Mouse (Mus musculus) limb, embryonic 15.5 days (tissue): ENCODE measurements at regions not wholly inside any gene's neighbourhood (a gene's known extent, or its start where the extent isn't known, plus 50 kb on each side); places are given as distances from the start of the nearest gene placed in this dataset.
A peak's percentile ranks its signal among the peaks of the same experiment; 100 is the strongest.

ENCODE experiments used
- ATAC-seq: fragments of 200-750 bp; cut with Nextera tagmentation; 2 replicates; pipeline ENCODE4 v1.8.0; 2017; ENCODE audit warnings: low read depth, moderate TSS enrichment; ENCODE audit not compliant: insufficient number of reproducible peaks, low FRiP score, low TSS enrichment
- H3K27ac ChIP-seq: fragments of 300-500 bp; sonication (generic); 2 replicates; pipeline ENCODE4 v1.5.1; 2015; ENCODE audit warnings: moderate library complexity, mild to moderate bottlenecking, inconsistent platforms
- H3K27me3 ChIP-seq: fragments of 300-500 bp; sonication (generic); 2 replicates; pipeline ENCODE4 v1.6.1; 2015; ENCODE audit warnings: inconsistent platforms
- H3K36me3 ChIP-seq: fragments of 300-500 bp; sonication (generic); 2 replicates; pipeline ENCODE4 v1.6.1; 2015; ENCODE audit warnings: inconsistent platforms
- H3K4me1 ChIP-seq: fragments of 300-500 bp; sonication (generic); 2 replicates; pipeline ENCODE4 v1.6.1; 2015; ENCODE audit warnings: inconsistent platforms
- H3K4me2 ChIP-seq: fragments of 300-500 bp; sonication (generic); 2 replicates; pipeline ENCODE4 v1.6.1; 2015; ENCODE audit warnings: mild to moderate bottlenecking, inconsistent platforms
- H3K4me3 ChIP-seq: fragments of 300-500 bp; sonication (generic); 2 replicates; pipeline ENCODE4 v1.5.1; 2015; ENCODE audit warnings: mild to moderate bottlenecking, inconsistent platforms
- H3K9ac ChIP-seq: fragments of 300-500 bp; sonication (generic); 2 replicates; pipeline ENCODE4 v1.6.1; 2015; ENCODE audit warnings: inconsistent platforms
- H3K9me3 ChIP-seq: fragments of 300-500 bp; sonication (generic); 2 replicates; pipeline ENCODE4 v1.6.1; 2016; ENCODE audit warnings: inconsistent platforms
- WGBS: fragments of 180-500 bp; shearing (Covaris S2); methylation state at CpG from one replicate; pipeline ENCODE4 v1.1.7; 2015; 5-methylcytosine and 5-hydroxymethylcytosine counted together

DNA sequence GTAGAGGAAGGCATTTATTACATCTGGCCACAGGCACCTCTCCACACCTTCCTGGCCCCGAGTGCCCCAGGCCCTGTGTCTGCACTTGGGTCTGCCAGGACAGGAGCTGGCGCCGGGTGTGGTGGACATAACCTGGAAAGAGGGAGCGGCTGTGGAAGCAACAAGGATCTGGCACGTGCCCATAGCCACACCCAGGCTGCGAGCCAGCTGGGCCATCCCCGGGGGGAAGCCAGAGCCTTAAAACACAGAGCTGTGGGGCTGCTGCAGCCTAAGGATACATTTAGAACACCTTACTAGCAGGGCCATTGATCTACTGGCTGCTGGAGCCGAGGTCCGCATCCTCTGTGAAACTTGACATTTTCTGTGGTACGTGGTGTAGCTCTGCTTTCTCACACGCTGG, 217.0 kb downstream of the Cyp26b1 start:
- Histone ChIP-seq H3K36me3 (no peaks in the 10 kb centered on the region), H3K4me3 (no peak overlapping the region), H3K9ac (no peak overlapping the region), H3K4me2 (no peak overlapping the region), H3K27ac (no peak overlapping the region), H3K9me3 (no peaks in the 10 kb centered on the region), H3K4me1 (peaks cover 7% of the 10 kb centered on the region), H3K27me3 (no peaks in the 10 kb centered on the region)
- no peak for ATAC-seq
- WGBS: 53% methylated on average over 11 of the region's 11 CpGs

DNA sequence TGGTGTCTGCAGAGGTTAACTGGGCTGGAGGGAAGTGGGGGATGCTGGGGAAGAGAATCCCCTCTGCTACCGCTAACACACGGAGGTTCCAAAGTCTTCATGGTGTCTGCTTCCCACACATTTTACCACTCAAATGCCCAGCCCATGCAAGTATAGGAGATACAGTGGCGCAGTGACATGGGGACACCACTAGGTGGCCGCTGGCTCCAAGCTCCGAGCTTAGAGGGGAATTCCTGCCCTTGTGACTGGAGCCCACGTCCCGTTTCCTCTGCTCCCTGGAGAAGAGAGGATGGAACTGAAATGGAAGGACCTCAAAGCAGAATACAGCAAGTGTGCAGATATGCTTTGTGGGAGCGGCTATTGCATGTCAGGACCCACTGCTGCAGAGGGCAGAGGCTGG, 218.2 kb downstream of the Cyp26b1 start:
- ATAC-seq: no peak
- Histone ChIP-seq H3K4me1 (peaks cover 7% of the 10 kb centered on the region), H3K27me3 (no peaks in the 10 kb centered on the region), H3K9ac (no peak overlapping the region), H3K4me2 (no peak overlapping the region), H3K27ac (no peak overlapping the region), H3K9me3 (no peaks in the 10 kb centered on the region), H3K36me3 (no peaks in the 10 kb centered on the region), H3K4me3 (no peak overlapping the region)
- 13% methylated on average over 8 of the region's 8 CpGs for WGBS

- H3K27ac ChIP-seq: 0 out of 2 replicates have a peak overlapping the region, but pooled peaks have one; percentile 27
- H3K9me3 ChIP-seq: no peaks in the 10 kb centered on the region
- no peak overlapping the region for H3K4me3 ChIP-seq
- no peaks in the 10 kb centered on the region for H3K36me3 ChIP-seq
- peak; percentile 88 for ATAC-seq
- no peak overlapping the region for H3K9ac ChIP-seq
- WGBS: 34% methylated on average over 6 of the region's 6 CpGs
- H3K4me2 ChIP-seq: no peak overlapping the region
- H3K27me3 ChIP-seq: no peaks in the 10 kb centered on the region
- peaks cover 7% of the 10 kb centered on the region; the same call in 1 of the 2 replicates for H3K4me1 ChIP-seq
These were observed 227.3 kb downstream of the Cyp26b1 start for GRCm38 (mm10) chr6:84366365-84366764.

DNA sequence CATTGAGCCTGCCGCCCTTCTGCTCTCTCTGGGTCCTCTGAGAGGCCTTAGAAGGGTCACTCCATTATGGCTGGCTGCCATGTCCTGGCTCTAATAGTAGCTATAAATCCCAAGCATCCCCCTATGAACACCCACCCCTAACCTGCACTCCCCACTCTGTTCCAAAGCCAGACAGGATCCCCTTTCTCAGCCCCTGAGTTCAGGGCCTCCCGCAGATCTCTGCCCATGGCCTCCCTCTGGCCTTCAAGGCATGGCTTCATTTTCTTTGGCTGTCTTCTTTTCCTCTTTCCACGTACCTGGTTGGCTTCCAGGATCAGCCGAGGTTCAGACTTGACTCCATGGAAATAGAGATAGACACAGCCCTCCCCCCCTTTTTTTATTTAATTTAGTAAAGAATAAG, 227.8 kb downstream of the Cyp26b1 start:
- no peaks in the 10 kb centered on the region for H3K9me3 ChIP-seq
- 45% methylated on average over 4 of the region's 4 CpGs for WGBS
- peak; percentile 64; the same call in 1 of the 2 replicates for ATAC-seq

DNA sequence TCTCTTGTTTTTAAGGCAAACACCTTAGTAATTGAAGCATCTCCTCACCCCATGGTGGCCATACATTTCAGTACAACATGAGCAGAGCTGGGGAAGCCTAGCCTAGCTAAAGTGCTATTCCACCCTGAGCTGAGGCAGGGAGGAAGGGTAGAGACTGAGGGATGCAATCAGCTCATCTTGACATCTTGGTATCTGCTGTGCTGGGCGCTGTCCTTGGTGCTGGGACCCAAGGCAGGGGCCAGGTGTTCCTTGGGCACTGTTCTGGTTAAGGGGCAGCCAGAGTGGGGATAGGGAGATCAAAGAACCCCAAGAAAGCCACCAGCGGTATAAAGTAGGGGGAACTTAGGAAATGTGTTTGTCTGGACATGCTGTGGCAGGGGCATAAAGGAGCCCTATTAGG, 228.7 kb downstream of the Cyp26b1 start:
- Histone ChIP-seq H3K9me3 (no peaks in the 10 kb centered on the region), H3K9ac (no peak overlapping the region), H3K4me2 (no peak overlapping the region), H3K4me1 (peaks cover 7% of the 10 kb centered on the region; the same call in 1 of the 2 replicates), H3K27me3 (no peaks in the 10 kb centered on the region), H3K36me3 (no peaks in the 10 kb centered on the region), H3K4me3 (no peak overlapping the region), H3K27ac (no peak overlapping the region)
- 4% methylated on average over 2 of the region's 2 CpGs for WGBS
- ATAC-seq: no peak

More for the DNA sequence above, 227.8 kb downstream of the Cyp26b1 start:
- Histone ChIP-seq H3K27me3 (no peaks in the 10 kb centered on the region), H3K4me1 (peaks cover 7% of the 10 kb centered on the region; the same call in 1 of the 2 replicates), H3K4me2 (no peak overlapping the region), H3K4me3 (no peak overlapping the region), H3K9ac (no peak overlapping the region), H3K27ac (no peak overlapping the region), H3K36me3 (no peaks in the 10 kb centered on the region)

DNA sequence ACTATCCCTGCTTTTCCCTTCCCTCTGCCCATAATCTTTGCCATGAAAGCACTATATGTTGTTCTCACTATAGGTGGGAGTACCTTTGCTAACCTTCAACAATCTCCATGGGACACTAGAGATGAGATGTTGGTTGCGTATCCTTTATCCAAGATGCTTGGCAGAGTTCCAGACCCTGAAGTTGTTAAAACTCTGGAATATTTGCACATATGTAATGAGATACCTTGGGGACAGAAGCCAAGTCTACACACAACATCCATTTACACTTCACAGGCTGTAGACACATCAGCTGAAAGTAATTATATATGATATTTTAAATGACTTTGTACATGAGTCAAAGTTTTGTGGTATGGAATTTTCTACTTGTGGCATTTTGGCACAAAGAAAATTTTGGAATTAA, 231.4 kb downstream of the Cyp26b1 start:
- H3K4me1 ChIP-seq: peaks cover 23% of the 10 kb centered on the region
- no peaks in the 10 kb centered on the region for H3K36me3 ChIP-seq
- no peak for ATAC-seq
- H3K27me3 ChIP-seq: no peaks in the 10 kb centered on the region
- no peak overlapping the region for H3K9ac ChIP-seq
- WGBS: 58% methylated on average over 1 of the region's 1 CpGs
- H3K4me2 ChIP-seq: no peak overlapping the region
- H3K27ac ChIP-seq: no peak overlapping the region
- H3K4me3 ChIP-seq: no peak overlapping the region
- H3K9me3 ChIP-seq: no peaks in the 10 kb centered on the region

- H3K36me3 ChIP-seq: no peaks in the 10 kb centered on the region
- no peak overlapping the region for H3K4me2 ChIP-seq
- H3K27me3 ChIP-seq: no peaks in the 10 kb centered on the region
- H3K27ac ChIP-seq: peak overlapping the region; percentile 54
- H3K4me3 ChIP-seq: no peak overlapping the region
- ATAC-seq: no peak
- H3K4me1 ChIP-seq: peaks cover 18% of the 10 kb centered on the region
- H3K9ac ChIP-seq: no peak overlapping the region
- H3K9me3 ChIP-seq: no peaks in the 10 kb centered on the region
- WGBS: 50% methylated on average over 10 of the region's 10 CpGs
These were observed 235.8 kb downstream of the Cyp26b1 start for GRCm38 (mm10) chr6:84357911-84358310.

DNA sequence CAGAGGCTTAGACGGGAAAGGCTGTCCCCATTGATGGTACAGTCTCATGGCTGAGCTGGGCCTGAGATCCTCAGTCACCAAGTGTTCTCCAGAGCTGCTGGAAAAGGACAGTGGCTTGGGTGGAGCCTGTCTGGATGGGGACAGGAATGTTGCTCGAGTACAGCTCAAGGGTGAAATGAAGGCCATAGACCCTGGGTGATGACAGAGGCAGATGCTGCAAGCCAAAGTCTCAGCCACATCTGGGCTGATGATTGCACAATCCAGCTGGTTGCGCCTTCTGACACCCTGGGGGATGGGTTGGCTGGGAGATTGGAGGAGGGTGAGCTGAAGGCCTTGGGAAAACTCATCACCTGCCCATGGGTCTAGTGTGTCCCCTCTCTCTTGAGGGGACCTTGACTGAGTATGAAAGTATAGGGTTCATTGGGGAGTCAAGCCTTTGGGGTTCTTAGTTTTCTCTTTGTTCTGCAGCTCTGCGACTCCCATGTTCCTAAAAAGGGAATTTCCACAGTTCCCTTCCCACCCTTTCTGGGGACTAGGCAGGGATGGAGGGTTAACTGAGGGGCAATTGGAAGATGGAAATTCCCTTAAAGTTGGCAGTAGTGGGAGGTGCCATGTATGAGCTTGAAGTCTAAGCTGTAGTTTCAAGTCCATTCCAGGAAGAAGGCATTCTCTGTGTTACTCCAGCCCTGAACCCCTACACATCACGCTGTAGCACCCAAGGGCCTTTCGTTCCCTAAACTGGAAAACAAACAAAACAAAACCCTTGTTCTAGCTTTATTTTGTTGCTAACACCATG, 240.1 kb downstream of the Cyp26b1 start:
- Histone ChIP-seq H3K36me3 (no peaks in the 10 kb centered on the region), H3K9me3 (no peaks in the 10 kb centered on the region), H3K27ac (no peak overlapping the region), H3K9ac (no peak overlapping the region), H3K4me2 (no peak overlapping the region), H3K4me3 (no peak overlapping the region), H3K27me3 (0 out of 2 replicates have a peak, but pooled peaks cover 5% of the 10 kb centered on the region), H3K4me1 (peaks cover 19% of the 10 kb centered on the region)
- 83% methylated on average over 6 of the region's 6 CpGs for WGBS
- no peak for ATAC-seq

- Histone ChIP-seq H3K4me1 (0 out of 2 replicates have a peak, but pooled peaks cover 15% of the 10 kb centered on the region), H3K4me2 (no peak overlapping the region), H3K36me3 (no peaks in the 10 kb centered on the region), H3K9ac (no peak overlapping the region), H3K4me3 (no peak overlapping the region), H3K27me3 (0 out of 2 replicates have a peak, but pooled peaks cover 1% of the 10 kb centered on the region), H3K9me3 (no peaks in the 10 kb centered on the region), H3K27ac (no peak overlapping the region)
- no peak for ATAC-seq
- 55% methylated on average over 12 of the region's 12 CpGs for WGBS
These were observed 248.8 kb downstream of the Cyp26b1 start for GRCm38 (mm10) chr6:84344936-84345335.

GRCm38 (mm10) chr6:84333666-84334179, 260.0 kb downstream of the Cyp26b1 start:
- H3K36me3 ChIP-seq: no peaks in the 10 kb centered on the region
- H3K9me3 ChIP-seq: no peaks in the 10 kb centered on the region
- 0 out of 2 replicates have a peak, but pooled peaks cover 9% of the 10 kb centered on the region for H3K27me3 ChIP-seq
- H3K4me2 ChIP-seq: no peak overlapping the region
- peaks cover 7% of the 10 kb centered on the region for H3K4me1 ChIP-seq
- no peak overlapping the region for H3K9ac ChIP-seq
- H3K27ac ChIP-seq: no peak overlapping the region
- H3K4me3 ChIP-seq: no peak overlapping the region
- no peak for ATAC-seq
- WGBS: 85% methylated on average over 10 of the region's 10 CpGs

DNA sequence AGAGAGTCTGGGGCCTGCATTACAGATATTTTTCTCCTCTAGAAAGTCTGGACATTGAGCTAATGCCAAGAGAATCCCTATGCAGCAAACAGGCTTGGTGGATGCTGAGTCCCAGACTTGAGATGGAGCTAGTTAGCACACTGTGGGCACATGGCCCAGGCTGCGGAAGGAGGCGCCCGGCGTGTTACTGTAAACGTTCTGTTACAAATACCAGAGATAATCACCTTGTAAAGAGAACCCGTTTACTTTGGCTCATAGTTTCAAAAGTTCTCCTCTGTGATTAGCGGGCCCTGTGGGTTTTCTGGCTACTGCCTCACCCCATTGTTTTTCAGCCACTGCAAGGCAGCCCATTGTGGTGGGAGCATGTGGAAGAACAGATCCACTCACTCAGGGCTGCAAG, 264.6 kb downstream of the Cyp26b1 start:
- WGBS: 28% methylated on average over 7 of the region's 7 CpGs
- Histone ChIP-seq H3K4me3 (no peak overlapping the region), H3K27me3 (0 out of 2 replicates have a peak, but pooled peaks cover 12% of the 10 kb centered on the region), H3K9ac (no peak overlapping the region), H3K4me1 (peaks cover 7% of the 10 kb centered on the region), H3K9me3 (no peaks in the 10 kb centered on the region), H3K36me3 (no peaks in the 10 kb centered on the region), H3K27ac (no peak overlapping the region), H3K4me2 (no peak overlapping the region)
- peak; percentile 40; the same call in 1 of the 2 replicates for ATAC-seq

GRCm38 (mm10) chr6:84328030-84328390, 265.7 kb downstream of the Cyp26b1 start:
- Histone ChIP-seq H3K27ac (no peak overlapping the region), H3K4me1 (peaks cover 7% of the 10 kb centered on the region), H3K27me3 (0 out of 2 replicates have a peak, but pooled peaks cover 12% of the 10 kb centered on the region), H3K4me3 (no peak overlapping the region), H3K4me2 (no peak overlapping the region), H3K9ac (no peak overlapping the region), H3K9me3 (no peaks in the 10 kb centered on the region), H3K36me3 (no peaks in the 10 kb centered on the region)
- ATAC-seq: no peak
- 63% methylated on average over 3 of the region's 3 CpGs for WGBS
